In genomic region chr11:58953351-58954169, GRCm38 (mm10) we compare ENCODE assay signal across 8 mouse cellular contexts. TPM values are rescaled to one million over a fixed set of nuclear protein-coding genes. Genes with fewer than 3 reads are reported as not detected.
A peak's percentile ranks its signal among the peaks of the same experiment; 100 is the strongest.
DNase-seq lines count a peak whose midpoint lies in the region; ATAC-seq and TF ChIP-seq lines count a peak whose summit lies in the region.

No protein-coding gene starts in this region.

- H3K9me3 ChIP-seq in hindbrain, embryonic 14.5 days (ENCODE audit: control insufficient read depth, low read length) = no peaks in the 10 kb centered on the region
- no peaks in the 10 kb centered on the region for H3K9me3 ChIP-seq in megakaryocyte, embryonic 14.5 days

- TF ChIP-seq CTCF in heart, adult 2 months (IDR thresholded peaks at IDR 0.05) = no peak

- DNase-seq in heart, adult 2 months = no peak
- no peak for DNase-seq in heart, postnatal 36 days
- DNase-seq in CD4-positive helper T cell, adult 2 months (ENCODE audit: low read depth, low spot score) = peak; percentile 76
- DNase-seq in embryo, embryonic 11 days = peak; percentile 73
- DNase-seq in hindbrain, embryonic 14.5 days (ENCODE audit: low spot score) = peak; percentile 68
- peak; percentile 53 for DNase-seq in testis, postnatal 10 days (ENCODE audit: low spot score)
- no peak for DNase-seq in gastrocnemius, postnatal 25 days

- H3K4me1 ChIP-seq in heart, adult 2 months (ENCODE audit: control insufficient read depth, insufficient read depth, low read length) = peaks cover 9% of the 10 kb centered on the region
- H3K4me1 ChIP-seq in hindbrain, embryonic 14.5 days (replicated peaks; ENCODE audit: control insufficient read depth, insufficient read depth, low read length) = peaks cover 48% of the 10 kb centered on the region
- H3K4me1 ChIP-seq in megakaryocyte, embryonic 14.5 days = peaks cover 47% of the 10 kb centered on the region

- 1% methylated on average over 33 of the region's 33 CpGs for WGBS in heart, adult 2 months
- WGBS in hindbrain, embryonic 14.5 days = under 1% methylated on average over 33 of the region's 33 CpGs

- ATAC-seq in hindbrain, embryonic 14.5 days (ENCODE audit: low FRiP score) = peak; percentile 21

- H3K27me3 ChIP-seq in heart, adult 2 months (ENCODE audit: control insufficient read depth, insufficient read depth, low read length) = 0 out of 2 replicates have a peak, but pooled peaks cover 1% of the 10 kb centered on the region
- no peaks in the 10 kb centered on the region for H3K27me3 ChIP-seq in hindbrain, embryonic 14.5 days (ENCODE audit: control insufficient read depth, insufficient read depth, low read length)
- peaks cover 32% of the 10 kb centered on the region for H3K27me3 ChIP-seq in megakaryocyte, embryonic 14.5 days (replicated peaks)

- H3K4me2 ChIP-seq in hindbrain, embryonic 14.5 days (replicated peaks) = peak overlapping the region; percentile 95

- no peak for TF ChIP-seq POLR2A in heart, adult 2 months (IDR thresholded peaks at IDR 0.05; ENCODE audit: insufficient read depth, low read depth, low read length)

- H3K36me3 ChIP-seq in heart, adult 2 months (ENCODE audit: control insufficient read depth, insufficient read depth, low read length) = peaks cover 8% of the 10 kb centered on the region
- H3K36me3 ChIP-seq in hindbrain, embryonic 14.5 days (replicated peaks; ENCODE audit: control insufficient read depth, insufficient read depth) = peaks cover 2% of the 10 kb centered on the region; the same call in 1 of the 2 replicates
- H3K36me3 ChIP-seq in megakaryocyte, embryonic 14.5 days (replicated peaks; ENCODE audit: low read length) = peaks cover 20% of the 10 kb centered on the region

- H3K27ac ChIP-seq in heart, adult 2 months = peak overlapping the region; percentile 99
- H3K27ac ChIP-seq in hindbrain, embryonic 14.5 days = peak overlapping the region; percentile 100

- intact Hi-C loops in heart, adult 2 months (cut with DNase I) = loop anchor here (2.0 kb wide), 2 partner anchors 15 to 25 kb away; partner anchors contain the start of gene Rnf187
- intact Hi-C loops in heart, postnatal 36 days (cut with DNase I) = loop anchor here (10.0 kb wide), 2 partner anchors 251 to 1461 kb away; partner anchors contain the start of genes 2310033P09Rik, Atpaf2, Gid4 and Mrpl55

- no peaks in the 10 kb centered on the region for H3K79me2 ChIP-seq in heart, adult 2 months (replicated peaks; ENCODE audit: control insufficient read depth, insufficient read depth, low read length)

- H3K4me3 ChIP-seq in heart, adult 2 months = peak overlapping the region; percentile 89
- H3K4me3 ChIP-seq in hindbrain, embryonic 14.5 days (replicated peaks; ENCODE audit: low read length) = peak overlapping the region; percentile 77
- H3K4me3 ChIP-seq in megakaryocyte, embryonic 14.5 days (replicated peaks) = peak overlapping the region; percentile 92

- TF ChIP-seq EP300 in heart, adult 2 months (IDR thresholded peaks at IDR 0.05; ENCODE audit: insufficient read depth, low read depth, low read length) = no peak

- H3K9ac ChIP-seq in heart, adult 2 months (ENCODE audit: low read depth, low read length) = peak overlapping the region; percentile 74
- peak overlapping the region; percentile 97 for H3K9ac ChIP-seq in hindbrain, embryonic 14.5 days

RNA-seq across cellular contexts. Expression of gene Hist3h2a, which starts 0.9 kb away (rescaled TPM):
- total RNA-seq in heart, adult 2 months (2021) = 10 to 100 TPM; 13.6 to 14.0 TPM
- 12.6 and 15.4 TPM in 2 replicates for polyA plus RNA-seq in heart, adult 2 months (2012; rRNA removed)
- total RNA-seq in heart, postnatal 36 days (2021) = 10 to 100 TPM; 15.3 to 17.6 TPM
- 86.9 and 94.9 TPM in 2 replicates for polyA plus RNA-seq in hindbrain, embryonic 14.5 days (2014; fragmentation: Nextera tagmentation; extraction: Ambion mirVana)
- polyA plus RNA-seq in megakaryocyte, embryonic 14.5 days (2012; ENCODE audit: insufficient read depth, low replicate concordance) = 16.9 TPM in 1 of 2 replicates, not detected in the other
- total RNA-seq in gastrocnemius, postnatal 25 days (2021) = 10 to 100 TPM; 10.1 to 11.1 TPM

RNA-seq across cellular contexts. Expression of gene Trim17, which starts 0.9 kb away (rescaled TPM):
- total RNA-seq in heart, adult 2 months (2021) = under 1 TPM in 1 of 2 experiments, not detected in 1; 0.07 TPM
- 0.20 and 0.37 TPM in 2 replicates for polyA plus RNA-seq in heart, adult 2 months (2012; rRNA removed)
- under 1 TPM; 0.11 to 0.16 TPM for total RNA-seq in heart, postnatal 36 days (2021)
- polyA plus RNA-seq in hindbrain, embryonic 14.5 days (2014; fragmentation: Nextera tagmentation; extraction: Ambion mirVana) = 0.76 and 1.1 TPM in 2 replicates
- 11.3 and 13.8 TPM in 2 replicates for polyA plus RNA-seq in megakaryocyte, embryonic 14.5 days (2012; ENCODE audit: insufficient read depth, low replicate concordance)
- total RNA-seq in gastrocnemius, postnatal 25 days (2021) = under 1 TPM; 0.13 to 0.18 TPM

RNA-seq across cellular contexts. Expression of gene Hist3h2ba, which starts 4.8 kb away (rescaled TPM):
- 1 to 10 TPM in 1 of 2 experiments, under 1 TPM in 1; 0.81 to 1.1 TPM for total RNA-seq in heart, adult 2 months (2021)
- 0.67 and 1.5 TPM in 2 replicates for polyA plus RNA-seq in heart, adult 2 months (2012; rRNA removed)
- total RNA-seq in heart, postnatal 36 days (2021) = 1 to 10 TPM; 2.2 to 2.5 TPM
- 109 and 138 TPM in 2 replicates for polyA plus RNA-seq in hindbrain, embryonic 14.5 days (2014; fragmentation: Nextera tagmentation; extraction: Ambion mirVana)
- polyA plus RNA-seq in megakaryocyte, embryonic 14.5 days (2012; ENCODE audit: insufficient read depth, low replicate concordance) = 5.3 and 6.7 TPM in 2 replicates
- total RNA-seq in gastrocnemius, postnatal 25 days (2021) = 1 to 10 TPM; 1.1 to 1.2 TPM

RNA-seq across cellular contexts. Expression of gene Rnf187, which starts 14.8 kb away (rescaled TPM):
- 100 to 1,000 TPM; 164 to 177 TPM for total RNA-seq in heart, adult 2 months (2021)
- polyA plus RNA-seq in heart, adult 2 months (2012; rRNA removed) = 182 and 190 TPM in 2 replicates
- 100 to 1,000 TPM; 160 to 167 TPM for total RNA-seq in heart, postnatal 36 days (2021)
- 682 and 743 TPM in 2 replicates for polyA plus RNA-seq in hindbrain, embryonic 14.5 days (2014; fragmentation: Nextera tagmentation; extraction: Ambion mirVana)
- 271 and 450 TPM in 2 replicates for polyA plus RNA-seq in megakaryocyte, embryonic 14.5 days (2012; ENCODE audit: insufficient read depth, low replicate concordance)
- 100 to 1,000 TPM in 1 of 2 experiments, 10 to 100 TPM in 1; 99.3 to 105 TPM for total RNA-seq in gastrocnemius, postnatal 25 days (2021)

RNA-seq across cellular contexts. Expression of gene Trim11, which starts 24.3 kb away (rescaled TPM):
- total RNA-seq in heart, adult 2 months (2021) = 10 to 100 TPM; 11.9 to 14.0 TPM
- 14.3 and 19.4 TPM in 2 replicates for polyA plus RNA-seq in heart, adult 2 months (2012; rRNA removed)
- total RNA-seq in heart, postnatal 36 days (2021) = 10 to 100 TPM; 14.5 TPM
- polyA plus RNA-seq in hindbrain, embryonic 14.5 days (2014; fragmentation: Nextera tagmentation; extraction: Ambion mirVana) = 18.9 and 22.1 TPM in 2 replicates
- polyA plus RNA-seq in megakaryocyte, embryonic 14.5 days (2012; ENCODE audit: insufficient read depth, low replicate concordance) = 12.8 and 20.1 TPM in 2 replicates
- total RNA-seq in gastrocnemius, postnatal 25 days (2021) = 1 to 10 TPM; 6.7 to 8.1 TPM

Comparison
In these comparisons a context has a peak if more than half of its experiments do, and no peak if none do; other contexts are left out.
1. DNase-seq: peak in CD4-positive helper T cell, adult 2 months (single experiment), embryo, embryonic 11 days (single experiment), hindbrain, embryonic 14.5 days (single experiment) and testis, postnatal 10 days (single experiment); none in heart, adult 2 months (0 of 2), heart, postnatal 36 days (0 of 2) and gastrocnemius, postnatal 25 days (single experiment).
2. Peak in every context shown above with its lines, with median percentiles within 50 percentile points of each other: H3K4me3 ChIP-seq.